Mouse (Mus musculus): Measurements from ENCODE around the gene Wipf2. TPM values are rescaled to one million over a fixed set of nuclear protein-coding genes. Genes with fewer than 3 reads are reported as not detected.

Wipf2 gene
- total and polyA plus RNA-seq, 3 experiments, result 2.1 to 7.7 (median 4.7) TPM

DNA sequence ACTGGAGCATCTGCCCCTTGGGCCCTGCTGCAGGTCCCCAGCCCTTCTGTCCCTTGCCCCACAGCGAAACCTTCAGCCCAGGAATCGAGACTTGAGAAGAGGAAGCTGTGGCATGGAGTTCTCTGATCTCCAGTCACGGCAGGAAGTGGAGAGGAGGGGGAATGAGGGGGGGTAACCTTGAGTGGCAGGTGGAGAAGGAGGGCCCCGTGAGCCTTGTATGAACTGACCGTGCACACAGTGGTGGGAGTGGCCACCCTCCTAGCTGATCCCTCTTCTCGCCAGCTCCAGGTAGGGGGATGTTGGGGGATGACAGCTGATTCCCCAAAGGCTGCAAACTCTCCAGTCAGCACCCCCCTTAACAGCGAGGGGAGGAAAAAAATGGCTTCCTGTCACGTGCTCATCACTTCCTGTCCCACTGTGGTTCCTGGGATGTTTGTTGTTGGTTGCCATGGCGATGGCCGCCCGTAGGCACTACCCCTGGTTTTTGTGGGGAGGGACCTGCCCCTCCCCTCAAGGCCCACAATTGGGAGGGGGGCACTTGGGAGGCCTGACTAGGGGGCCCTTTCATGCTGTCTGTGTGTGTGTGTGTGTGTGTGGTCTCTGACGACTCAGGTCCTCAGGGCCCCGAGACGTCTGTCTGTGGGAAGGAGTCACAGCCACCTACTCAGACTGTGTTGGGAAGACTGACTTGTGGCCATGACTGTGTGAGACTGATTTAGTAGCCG, 78.5 kb downstream of the Wipf2 start (continued):
- TF ChIP-seq MEF2A (IDR thresholded peaks at IDR 0.05; ENCODE audit: borderline replicate concordance, low read depth, low read length), result peak; percentile 93
- peak; percentile 98 for TF ChIP-seq ZNF384 (IDR thresholded peaks at IDR 0.05; ENCODE audit: low read depth, low read length)
- peak; percentile 96 for TF ChIP-seq TCF12 (IDR thresholded peaks at IDR 0.05; ENCODE audit: low read depth, low read length)
- TF ChIP-seq MAZ (IDR thresholded peaks at IDR 0.05; ENCODE audit: low read depth, low read length), result peak; percentile 99
- no peak for TF ChIP-seq TBP (conservative IDR thresholded peaks at IDR 0.05; ENCODE audit: low read depth, low read length)
- no peak; the same call in none of the 2 replicates for TF ChIP-seq RAD21 (IDR thresholded peaks at IDR 0.05; ENCODE audit: low read depth, low read length)
- TF ChIP-seq SIN3A (IDR thresholded peaks at IDR 0.05; ENCODE audit: low read length), result peak; percentile 99
- peak; percentile 96 for TF ChIP-seq MYC (IDR thresholded peaks at IDR 0.05; ENCODE audit: low read depth, low read length)
- no peak for TF ChIP-seq PAX5 (IDR thresholded peaks at IDR 0.05; ENCODE audit: low read length)
- TF ChIP-seq UBTF (IDR thresholded peaks at IDR 0.05; ENCODE audit: low read depth, low read length), result peak; percentile 57; the same call in 1 of the 2 replicates
- TF ChIP-seq SMC3 (IDR thresholded peaks at IDR 0.05; ENCODE audit: low read depth, low read length), result no peak; the same call in 1 of the 2 replicates
- TF ChIP-seq EP300 (IDR thresholded peaks at IDR 0.05; ENCODE audit: low read length), result peak; percentile 95

DNA sequence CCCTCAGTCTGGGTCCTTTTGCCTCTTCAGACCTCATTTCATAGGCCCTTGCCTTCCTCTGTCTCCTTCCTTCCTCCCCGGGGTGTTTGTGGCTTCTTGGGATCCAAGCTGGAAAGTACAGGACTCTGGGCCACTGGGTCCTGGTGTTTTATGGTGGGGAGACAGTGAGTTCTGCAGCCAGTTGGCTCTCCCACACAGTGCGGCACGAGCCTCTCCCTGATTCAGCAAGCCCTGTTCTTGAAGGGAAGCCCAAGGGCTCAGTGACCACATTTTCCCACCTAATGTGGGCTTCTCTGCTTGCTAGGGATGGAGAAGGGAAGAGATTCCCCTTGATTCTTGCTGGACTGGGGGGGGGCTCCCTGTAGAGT, 79.1 kb downstream of the Wipf2 start:
- H3K9me3 ChIP-seq (replicated peaks; ENCODE audit: low read length), result no peaks in the 10 kb centered on the region
- TF ChIP-seq SMC3 (IDR thresholded peaks at IDR 0.05; ENCODE audit: low read depth, low read length) (no peak), TBP (conservative IDR thresholded peaks at IDR 0.05; ENCODE audit: low read depth, low read length) (no peak), PAX5 (IDR thresholded peaks at IDR 0.05; ENCODE audit: low read length) (no peak), MXI1 (IDR thresholded peaks at IDR 0.05; ENCODE audit: low read depth, low read length) (no peak), JUN (IDR thresholded peaks at IDR 0.05; ENCODE audit: insufficient read depth, low read depth, low read length) (no peak), KAT2A (IDR thresholded peaks at IDR 0.05; ENCODE audit: insufficient replicate concordance, low read length) (no peak), EP300 (IDR thresholded peaks at IDR 0.05; ENCODE audit: low read length) (no peak), POLR2AphosphoS2 (IDR thresholded peaks at IDR 0.05; ENCODE audit: low read depth, low read length) (no peak), ETS1 (conservative IDR thresholded peaks at IDR 0.05; ENCODE audit: low read depth, low read length) (no peak), JUND (conservative IDR thresholded peaks at IDR 0.05; ENCODE audit: low read depth, low read length) (no peak), RCOR1 (conservative IDR thresholded peaks at IDR 0.05; ENCODE audit: low read depth, low read length) (no peak), MAFK (IDR thresholded peaks at IDR 0.05; ENCODE audit: insufficient replicate concordance, low read length) (no peak)
- H3K27ac ChIP-seq (ENCODE audit: insufficient read depth, low read depth), result peak overlapping the region; percentile 95
- no peaks in the 10 kb centered on the region for H3K36me3 ChIP-seq (replicated peaks in 1 of 2; ENCODE audit: control insufficient read depth in 1 of 2, insufficient read depth in 1 of 2, low read length in 1 of 2)
- H3K79me2 ChIP-seq (replicated peaks; ENCODE audit: control insufficient read depth, extremely low read depth, insufficient read depth, poor library complexity, severe bottlenecking), result peaks cover 8% of the 10 kb centered on the region
- peak overlapping the region; percentile 51 to 90 (median 72) for H3K4me3 ChIP-seq (replicated peaks in 1 of 3; ENCODE audit: low read depth in 2 of 3, low read length in 2 of 3, poor library complexity in 1 of 3)
- dilution Hi-C loops (cut with MboI; ENCODE audit: extremely low pct_ligation_motif_present, extremely low pct_unique_long_range_greater_than_20kb, low sequenced_read_pairs) (no loop called here), in situ Hi-C loops (cut with MboI; ENCODE audit: low pct_ligation_motif_present, low pct_unique_long_range_greater_than_20kb, low sequenced_read_pairs) (no loop called here)
- no peaks in the 10 kb centered on the region for H3K27me3 ChIP-seq (replicated peaks)
- H3K9ac ChIP-seq (ENCODE audit: insufficient read depth, low read depth), result peak overlapping the region; percentile 42
- H3K4me2 ChIP-seq (ENCODE audit: insufficient read depth, low read depth, poor library complexity, severe bottlenecking), result peak overlapping the region; percentile 80
- H3K4me1 ChIP-seq (ENCODE audit: control insufficient read depth in 1 of 2, insufficient read depth in 2 of 2), result peaks cover 50 to 88% of the 10 kb centered on the region in 2 experiments
- no peak for DNase-seq (ENCODE audit: extremely low read depth)
